Mouse (Mus musculus): ENCODE results near the gene Fads2. TPM values are rescaled to one million over a fixed set of nuclear protein-coding genes. Genes with fewer than 3 reads are reported as not detected.

Gene Fads2
- total and polyA plus RNA-seq, 3 experiments, result 55.2 to 119 TPM; not detected in 1

DNA sequence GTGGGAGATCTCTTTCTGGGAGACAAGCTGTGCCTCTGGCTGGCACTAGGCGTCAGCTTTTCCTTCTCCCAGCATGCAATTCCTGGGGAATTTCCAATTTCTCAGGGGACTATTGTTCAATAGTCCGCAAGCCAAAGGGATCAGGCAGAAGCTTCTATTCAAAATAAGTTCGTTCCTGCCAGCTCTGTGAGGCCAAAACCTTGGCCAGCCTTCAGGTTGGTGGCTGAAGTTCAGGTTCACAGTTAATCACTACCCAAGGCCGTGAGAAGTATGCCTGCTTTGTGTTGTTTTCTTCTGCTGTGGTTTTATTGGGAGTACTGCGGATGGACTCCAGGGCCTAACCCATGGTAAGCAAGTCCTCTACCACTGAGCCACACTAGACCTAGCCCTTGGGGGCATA is 30.4 kb downstream of the Fads2 start (continued):
- no peak for TF ChIP-seq BHLHE40 (IDR thresholded peaks at IDR 0.05; ENCODE audit: borderline replicate concordance, low read depth, low read length)
- TF ChIP-seq KAT2A (conservative IDR thresholded peaks at IDR 0.05; ENCODE audit: low read depth, low read length), result no peak
- TF ChIP-seq GABPA (IDR thresholded peaks at IDR 0.05; ENCODE audit: low read depth, low read length), result no peak
- TF ChIP-seq UBTF (IDR thresholded peaks at IDR 0.05; ENCODE audit: borderline replicate concordance, insufficient read depth, low read depth, low read length), result no peak
- no peak for TF ChIP-seq E2F4 (IDR thresholded peaks at IDR 0.05; ENCODE audit: borderline replicate concordance, low read depth, low read length)

GRCm38 (mm10) chr19:10070186-10070980 is 31.2 kb downstream of the Fads2 start:
- Histone ChIP-seq H3K9ac (ENCODE audit: control insufficient read depth, low read depth, low read length, poor library complexity, severe bottlenecking) (no peak overlapping the region), H3K4me1 (ENCODE audit: control insufficient read depth in 1 of 2, insufficient read depth in 2 of 2, low read length in 2 of 2) (peaks cover 0 to 10% of the 10 kb centered on the region in 2 experiments; a peak in 2 of 4 replicates), H3K36me3 (ENCODE audit: control insufficient read depth in 1 of 2, insufficient read depth in 2 of 2, low read length in 2 of 2) (peaks cover 6 to 13% of the 10 kb centered on the region in 2 experiments; a peak in 3 of 4 replicates), H3K79me2 (ENCODE audit: control insufficient read depth, insufficient read depth, low read length, poor library complexity) (no peaks in the 10 kb centered on the region), H3K27me3 (ENCODE audit: control insufficient read depth in 1 of 2, insufficient read depth in 2 of 2, low read length in 2 of 2) (no peaks in the 10 kb centered on the region), H3K4me3 (ENCODE audit: control insufficient read depth in 1 of 2, insufficient read depth in 1 of 2, low read depth in 2 of 2, low read length in 2 of 2) (no peak overlapping the region), H3K9me3 (replicated peaks; ENCODE audit: insufficient read depth, low read length) (no peaks in the 10 kb centered on the region), H3K27ac (ENCODE audit: control insufficient read depth, low read depth, low read length) (no peak overlapping the region)
- TF ChIP-seq BHLHE40 (IDR thresholded peaks at IDR 0.05; ENCODE audit: borderline replicate concordance, low read depth, low read length), result no peak
- no peak for DNase-seq (ENCODE audit: low read depth, low spot score)

DNA sequence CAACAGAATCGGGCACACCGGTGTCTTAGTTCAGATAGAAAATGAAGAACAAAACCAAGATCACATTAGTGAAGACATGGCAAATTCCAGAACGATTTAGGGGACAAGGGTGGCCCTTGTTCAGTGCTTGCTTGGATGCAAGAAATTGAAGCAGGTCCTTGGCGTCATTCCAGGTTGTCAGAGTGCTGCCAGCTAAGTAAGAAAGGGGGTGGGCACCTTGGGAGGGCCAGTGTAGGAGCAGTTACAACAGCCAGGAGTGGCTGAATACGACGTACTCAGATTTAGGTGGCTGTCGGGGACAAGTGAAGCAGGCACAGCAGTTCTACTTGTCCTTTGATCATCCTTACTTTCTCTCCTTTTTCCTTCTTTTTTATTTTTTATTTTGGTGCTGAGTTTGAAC is 33.8 kb downstream of the Fads2 start:
- H3K4me1 ChIP-seq (ENCODE audit: control insufficient read depth in 1 of 2, insufficient read depth in 2 of 2, low read length in 2 of 2), result peaks cover 0 to 10% of the 10 kb centered on the region in 2 experiments; a peak in 2 of 4 replicates
- no peaks in the 10 kb centered on the region for H3K9me3 ChIP-seq (replicated peaks; ENCODE audit: insufficient read depth, low read length)
- no peak overlapping the region for H3K4me3 ChIP-seq (ENCODE audit: control insufficient read depth in 1 of 2, insufficient read depth in 1 of 2, low read depth in 2 of 2, low read length in 2 of 2)
- TF ChIP-seq JUND (IDR thresholded peaks at IDR 0.05; ENCODE audit: low read depth, low read length) (no peak), ETS1 (IDR thresholded peaks at IDR 0.05; ENCODE audit: low read depth, low read length) (no peak), MAX (IDR thresholded peaks at IDR 0.05; ENCODE audit: low read length) (no peak), HCFC1 (IDR thresholded peaks at IDR 0.05; ENCODE audit: low read depth, low read length) (no peak), CTCF (IDR thresholded peaks at IDR 0.05 in 2 of 3, conservative IDR thresholded peaks at IDR 0.05 in 1 of 3; ENCODE audit: control insufficient read depth in 1 of 3, insufficient read depth in 1 of 3, low read depth in 2 of 3, low read length in 3 of 3, poor library complexity in 1 of 3, severe bottlenecking in 1 of 3) (no peak), EP300 (IDR thresholded peaks at IDR 0.05; ENCODE audit: low read depth in 1 of 2, low read length in 2 of 2) (no peak), KAT2A (conservative IDR thresholded peaks at IDR 0.05; ENCODE audit: low read depth, low read length) (no peak), MAFK (IDR thresholded peaks at IDR 0.05; ENCODE audit: borderline replicate concordance, low read depth, low read length) (no peak), SIN3A (IDR thresholded peaks at IDR 0.05; ENCODE audit: low read length) (no peak), RCOR1 (IDR thresholded peaks at IDR 0.05; ENCODE audit: low read depth, low read length) (no peak), SMC3 (IDR thresholded peaks at IDR 0.05; ENCODE audit: low read depth, low read length) (no peak), MEF2A (IDR thresholded peaks at IDR 0.05; ENCODE audit: extremely low read depth, insufficient replicate concordance, low read depth, low read length, poor library complexity, severe bottlenecking) (no peak), MXI1 (IDR thresholded peaks at IDR 0.05; ENCODE audit: low read depth, low read length) (no peak), NRF1 (IDR thresholded peaks at IDR 0.05; ENCODE audit: insufficient read depth, low read depth, low read length, poor library complexity, severe bottlenecking) (no peak), GABPA (IDR thresholded peaks at IDR 0.05; ENCODE audit: low read depth, low read length) (no peak), POLR2A (IDR thresholded peaks at IDR 0.05; ENCODE audit: control insufficient read depth in 1 of 2, insufficient read depth in 1 of 2, low read depth in 1 of 2, low read length in 2 of 2, poor library complexity in 1 of 2) (no peak), POLR2AphosphoS5 (IDR thresholded peaks at IDR 0.05; ENCODE audit: borderline replicate concordance, low read depth, low read length) (no peak)
- H3K9ac ChIP-seq (ENCODE audit: control insufficient read depth, low read depth, low read length, poor library complexity, severe bottlenecking), result no peak overlapping the region
- H3K27me3 ChIP-seq (ENCODE audit: control insufficient read depth in 1 of 2, insufficient read depth in 2 of 2, low read length in 2 of 2), result no peaks in the 10 kb centered on the region
- no peak for DNase-seq (ENCODE audit: low read depth, low spot score)
- H3K27ac ChIP-seq (ENCODE audit: control insufficient read depth, low read depth, low read length), result no peak overlapping the region
- H3K36me3 ChIP-seq (ENCODE audit: control insufficient read depth in 1 of 2, insufficient read depth in 2 of 2, low read length in 2 of 2), result peaks cover 6 to 9% of the 10 kb centered on the region in 2 experiments; a peak in 3 of 4 replicates
- no peaks in the 10 kb centered on the region for H3K79me2 ChIP-seq (ENCODE audit: control insufficient read depth, insufficient read depth, low read length, poor library complexity)
